Mouse (Mus musculus): Measurements from ENCODE around the gene Med16.

DNA sequence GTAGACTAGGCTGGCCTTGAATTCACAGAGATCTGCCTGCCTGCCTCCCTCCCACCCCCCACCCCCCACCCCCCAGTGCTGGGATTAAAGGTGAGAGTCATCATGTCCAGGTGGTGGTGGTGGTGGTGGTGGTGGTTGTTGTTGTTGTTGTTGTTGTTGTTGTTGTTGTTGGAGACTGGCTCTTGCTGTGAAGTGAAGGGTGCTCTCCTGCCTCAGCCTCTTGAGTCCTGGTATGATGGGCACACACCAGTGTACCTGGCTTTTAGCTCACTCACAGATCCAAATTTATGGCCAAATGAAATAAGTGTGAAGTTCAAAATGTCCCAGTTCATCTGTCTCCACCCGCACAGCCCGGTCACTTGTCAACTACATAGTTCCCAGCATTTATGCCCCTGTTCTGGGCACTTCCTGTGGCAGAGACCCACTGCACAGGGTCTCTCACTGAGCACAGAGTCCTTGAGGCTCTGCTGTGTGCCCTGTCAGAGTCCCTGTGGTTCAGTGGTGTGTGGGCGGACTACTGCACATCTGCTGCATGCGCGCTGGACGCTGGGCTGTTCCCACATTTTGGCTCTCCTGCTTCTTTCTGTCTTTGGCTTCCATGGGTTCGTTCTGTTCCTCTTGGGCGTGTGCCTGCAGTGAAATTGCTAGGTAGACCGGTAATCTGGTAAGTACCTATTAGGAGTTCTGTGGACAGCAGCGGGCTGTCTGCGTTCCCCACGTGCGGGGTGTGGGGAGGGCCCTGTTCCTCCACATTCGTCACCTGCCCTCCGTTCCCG lies 26.3 kb upstream of the Med16 start:
- TF ChIP-seq POLR2A (IDR thresholded peaks at IDR 0.05; ENCODE audit: low read depth, low read length) (no peak), CTCF (IDR thresholded peaks at IDR 0.05; ENCODE audit: borderline replicate concordance, insufficient read depth, low read length) (no peak)
